ENCODE assay signal across 29 mouse cellular contexts in the genomic region with DNA sequence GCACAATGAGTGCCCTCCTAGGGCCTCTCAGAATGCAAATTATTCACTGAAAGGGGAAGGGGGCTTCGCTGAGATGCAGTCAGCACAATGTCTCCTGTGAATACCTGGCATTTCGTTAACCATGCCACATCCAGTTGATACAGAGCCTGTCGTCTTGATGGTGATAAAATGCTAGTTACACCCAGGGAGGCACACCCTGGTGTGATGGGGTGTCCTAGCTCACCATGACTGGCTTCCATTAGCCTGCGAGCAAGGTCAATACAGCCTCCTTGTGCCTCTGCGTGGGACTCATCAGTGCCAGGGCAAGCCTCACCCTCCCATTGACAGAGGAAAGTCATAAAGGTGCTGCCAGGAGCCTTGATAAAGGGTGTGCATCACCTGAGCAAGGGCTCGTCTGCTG. TPM values are rescaled to one million over a fixed set of nuclear protein-coding genes. Genes with fewer than 3 reads are reported as not detected.
A peak's percentile ranks its signal among the peaks of the same experiment; 100 is the strongest.
DNase-seq lines count a peak whose midpoint lies in the region; ATAC-seq lines count a peak whose summit lies in the region.
"Had no signal": no experiment of that assay in that cellular context is flagged by ENCODE, and none has a peak within 500 bp of the region (broad histone marks: within the 10 kb centered on the region; RNA-seq: fewer than 3 reads in every experiment).

No protein-coding gene starts in this region.

- H3K9me3 ChIP-seq in midbrain, embryonic 10.5 days (replicated peaks): no peaks in the 10 kb centered on the region
- no peaks in the 10 kb centered on the region for H3K9me3 ChIP-seq in midbrain, embryonic 16.5 days (replicated peaks; ENCODE audit: control insufficient read depth, low read length, poor library complexity, severe bottlenecking)
- H3K9me3 ChIP-seq in liver, embryonic 15.5 days (replicated peaks): no peaks in the 10 kb centered on the region
- no peaks in the 10 kb centered on the region for H3K9me3 ChIP-seq in stomach, embryonic 15.5 days
- H3K9me3 ChIP-seq: G1E; heart, embryonic 10.5 days; heart, embryonic 15.5 days; hindbrain, embryonic 12.5 days; limb, embryonic 12.5 days; neural tube, embryonic 12.5 days had no signal

- H3K4me3 ChIP-seq in midbrain, embryonic 10.5 days: no peak overlapping the region
- H3K4me3 ChIP-seq in midbrain, embryonic 16.5 days (ENCODE audit: low read depth, low read length): no peak overlapping the region
- H3K4me3 ChIP-seq in liver, embryonic 15.5 days (replicated peaks): no peak overlapping the region
- no peak overlapping the region for H3K4me3 ChIP-seq in stomach, embryonic 15.5 days (replicated peaks)
- H3K4me3 ChIP-seq: heart, embryonic 10.5 days; heart, embryonic 15.5 days; hindbrain, embryonic 12.5 days; left cerebral cortex, adult 2 months; limb, embryonic 12.5 days; neural tube, embryonic 12.5 days had no signal

- no peaks in the 10 kb centered on the region for H3K4me1 ChIP-seq in midbrain, embryonic 10.5 days
- no peaks in the 10 kb centered on the region for H3K4me1 ChIP-seq in midbrain, embryonic 16.5 days (ENCODE audit: control insufficient read depth, insufficient read depth, low read length)
- H3K4me1 ChIP-seq in liver, embryonic 15.5 days (replicated peaks): peaks cover 31% of the 10 kb centered on the region
- no peaks in the 10 kb centered on the region for H3K4me1 ChIP-seq in stomach, embryonic 15.5 days
- H3K4me1 ChIP-seq: heart, embryonic 10.5 days; heart, embryonic 15.5 days; limb, embryonic 12.5 days; neural tube, embryonic 12.5 days had no signal

- H3K27me3 ChIP-seq in midbrain, embryonic 10.5 days (ENCODE audit: low read depth, poor library complexity, severe bottlenecking): no peaks in the 10 kb centered on the region
- H3K27me3 ChIP-seq in midbrain, embryonic 16.5 days (ENCODE audit: control insufficient read depth, insufficient read depth, low read depth, low read length): no peaks in the 10 kb centered on the region
- H3K27me3 ChIP-seq in liver, embryonic 15.5 days: no peaks in the 10 kb centered on the region
- no peaks in the 10 kb centered on the region for H3K27me3 ChIP-seq in stomach, embryonic 15.5 days (replicated peaks)
- H3K27me3 ChIP-seq: heart, embryonic 15.5 days; hindbrain, embryonic 12.5 days; limb, embryonic 12.5 days; neural tube, embryonic 12.5 days had no signal

- H3K9ac ChIP-seq in midbrain, embryonic 16.5 days (ENCODE audit: low read depth, low read length): no peak overlapping the region
- no peak overlapping the region; the same call in 1 of the 2 replicates for H3K9ac ChIP-seq in liver, embryonic 15.5 days
- H3K9ac ChIP-seq in stomach, embryonic 15.5 days: no peak overlapping the region
- H3K9ac ChIP-seq: heart, embryonic 15.5 days; hindbrain, embryonic 12.5 days; limb, embryonic 12.5 days; neural tube, embryonic 12.5 days had no signal

- WGBS in midbrain, embryonic 10.5 days: 75% methylated on average over 6 of the region's 6 CpGs
- 58% methylated on average over 6 of the region's 6 CpGs for WGBS in midbrain, embryonic 16.5 days
- WGBS in liver, embryonic 15.5 days (ENCODE audit: insufficient replicate concordance): 61% methylated on average over 6 of the region's 6 CpGs
- WGBS in stomach, embryonic 15.5 days: 78% methylated on average over 6 of the region's 6 CpGs

- no peaks in the 10 kb centered on the region for H3K36me3 ChIP-seq in midbrain, embryonic 10.5 days
- H3K36me3 ChIP-seq in midbrain, embryonic 16.5 days (ENCODE audit: control insufficient read depth, insufficient read depth, low read length): peaks cover 8% of the 10 kb centered on the region
- peaks cover 52% of the 10 kb centered on the region for H3K36me3 ChIP-seq in liver, embryonic 15.5 days (replicated peaks)
- H3K36me3 ChIP-seq in stomach, embryonic 15.5 days: peaks cover 3% of the 10 kb centered on the region; the same call in 1 of the 2 replicates
- H3K36me3 ChIP-seq: heart, embryonic 15.5 days; hindbrain, embryonic 12.5 days; limb, embryonic 12.5 days; neural tube, embryonic 12.5 days had no signal

- DNase-seq in midbrain, embryonic 10.5 days (ENCODE audit: low spot score): no peak
- DNase-seq in liver: peak; percentile 70
- DNase-seq in frontal cortex, postnatal 36 days (ENCODE audit: low spot score in 2 of 2): no peak
- DNase-seq in thymus, postnatal 4 days: no peak
- DNase-seq: adrenal gland, postnatal 10 days; cerebellum, adult 8-10 months; cerebellum, postnatal 25 days; gastrocnemius, postnatal 10 days; kidney, adult 9 months; lung, adult 18-20 months; lung, postnatal 10 days; midbrain, embryonic 14.5 days; retina, postnatal 1 day; right cerebral cortex, postnatal 14 days; thymus, adult 18-20 months; thymus, postnatal 25 days had no signal

- peak overlapping the region; percentile 38; the same call in 1 of the 2 replicates for H3K27ac ChIP-seq in midbrain, embryonic 10.5 days (replicated peaks)
- no peak overlapping the region for H3K27ac ChIP-seq in midbrain, embryonic 16.5 days (ENCODE audit: low read length)
- H3K27ac ChIP-seq in liver, embryonic 15.5 days (replicated peaks): peak overlapping the region; percentile 75
- no peak overlapping the region for H3K27ac ChIP-seq in stomach, embryonic 15.5 days
- H3K27ac ChIP-seq: heart, embryonic 10.5 days; heart, embryonic 15.5 days; hindbrain, embryonic 12.5 days; left cerebral cortex, adult 2 months; limb, embryonic 12.5 days; macrophage; neural tube, embryonic 12.5 days had no signal

- ATAC-seq in midbrain, embryonic 16.5 days: no peak
- ATAC-seq in liver, embryonic 15.5 days (ENCODE audit: insufficient read depth): peak; percentile 86
- ATAC-seq in stomach, embryonic 15.5 days (ENCODE audit: insufficient read depth, low FRiP score, low read depth): peak; percentile 77; the same call in 1 of the 2 replicates
- ATAC-seq: forebrain, embryonic 16.5 days; intestine, postnatal 0 days had no signal

- no peak overlapping the region for H3K4me2 ChIP-seq in midbrain, embryonic 16.5 days (ENCODE audit: low read length)
- peak overlapping the region; percentile 44 for H3K4me2 ChIP-seq in liver, embryonic 15.5 days
- H3K4me2 ChIP-seq in stomach, embryonic 15.5 days: no peak overlapping the region
- H3K4me2 ChIP-seq: heart, embryonic 15.5 days; hindbrain, embryonic 12.5 days; limb, embryonic 12.5 days; neural tube, embryonic 12.5 days had no signal

RNA-seq across cellular contexts. Expression of gene Endod1, which starts 26.5 kb away (rescaled TPM):
- polyA plus RNA-seq in midbrain, embryonic 10.5 days (2016; fragmentation: Nextera tagmentation; extraction: Ambion mirVana): 6.6 and 7.8 TPM in 2 replicates
- polyA plus RNA-seq in midbrain, embryonic 16.5 days (2015; fragmentation: Nextera tagmentation; extraction: Ambion mirVana): 27.1 and 36.7 TPM in 2 replicates
- polyA plus RNA-seq in liver, embryonic 15.5 days (2015; fragmentation: Nextera tagmentation; extraction: Ambion mirVana): 43.3 and 46.5 TPM in 2 replicates
- polyA plus RNA-seq in stomach, embryonic 15.5 days (2015; fragmentation: Nextera tagmentation; extraction: Ambion mirVana): 21.3 and 26.3 TPM in 2 replicates

Comparison
In these comparisons a context has a peak if more than half of its experiments do, and no peak if none do; other contexts are left out.
1. H3K27ac ChIP-seq: peak in midbrain, embryonic 10.5 days (single experiment) and liver, embryonic 15.5 days (single experiment); none in midbrain, embryonic 16.5 days (single experiment) and stomach, embryonic 15.5 days (single experiment).